Mouse (Mus musculus) MEL (cell line): ENCODE data around the gene Gm26602.
"Not testable (repeated sequence)": the region's sequence is repeated elsewhere in the genome, so short reads cannot be mapped to it uniquely, and the experiment has no call there.

Experiments
- BHLHE40 ChIP-seq: IDR thresholded peaks from 2 replicates; pipeline ENCODE4 v1.6.1; 2012; ENCODE audit warnings: low read depth, mild to moderate bottlenecking, inconsistent platforms, low read length, improper control_type of control experiment, borderline replicate concordance
- CTCF ChIP-seq, 3 experiments: IDR thresholded peaks in 2 of 3; conservative IDR thresholded peaks in 1 of 3; 2 replicates each; pipeline ENCODE4 v1.5.1; 2011 to 2012; ENCODE audit warnings: low read length in 3 of 3, low read depth in 2 of 3, mild to moderate bottlenecking in 2 of 3, improper control_type of control experiment in 1 of 3, inconsistent platforms in 1 of 3, mixed read lengths in 1 of 3, moderate library complexity in 1 of 3; ENCODE audit not compliant: control insufficient read depth in 1 of 3, insufficient read depth in 1 of 3, poor library complexity in 1 of 3, severe bottlenecking in 1 of 3
- MAFK ChIP-seq: IDR thresholded peaks from 2 replicates; pipeline ENCODE4 v1.6.1; 2011; ENCODE audit warnings: low read depth, mild to moderate bottlenecking, low read length, improper control_type of control experiment, borderline replicate concordance
- POLR2AphosphoS2 ChIP-seq: IDR thresholded peaks from 2 replicates; pipeline ENCODE4 v1.6.1; 2011; ENCODE audit warnings: low read length, improper control_type of control experiment
- TBP ChIP-seq: IDR thresholded peaks from 2 replicates; pipeline ENCODE4 v1.8.0; 2011; ENCODE audit warnings: low read depth, low read length, improper control_type of control experiment

DNA sequence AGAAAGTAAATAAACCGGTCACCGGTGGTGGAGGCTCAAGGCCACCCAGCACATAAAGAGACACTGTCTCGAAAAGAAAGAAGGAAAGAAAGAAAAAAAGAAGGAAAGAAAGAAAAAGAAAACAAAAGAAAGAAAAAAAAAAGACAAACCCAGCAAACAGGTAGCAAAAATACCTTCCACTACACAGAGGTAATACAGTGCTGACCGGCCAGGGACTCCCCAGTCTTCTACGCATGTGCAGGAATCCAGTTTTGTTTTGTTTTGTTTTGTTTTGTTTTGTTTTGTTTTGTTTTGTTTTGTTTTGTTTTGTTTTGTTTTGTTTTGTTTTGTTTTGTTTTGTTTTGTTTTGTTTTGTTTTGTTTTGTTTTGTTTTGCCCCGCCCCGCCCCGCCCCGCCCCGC, 48.8 kb downstream of the Gm26602 start:
- TF ChIP-seq TBP; CTCF (IDR thresholded peaks at IDR 0.05 in 2 of 3, conservative IDR thresholded peaks at IDR 0.05 in 1 of 3; ENCODE audit: control insufficient read depth in 1 of 3, insufficient read depth in 1 of 3, low read depth in 2 of 3, low read length in 3 of 3, poor library complexity in 1 of 3, severe bottlenecking in 1 of 3); POLR2AphosphoS2; BHLHE40; MAFK: not testable (repeated sequence)
